ENCODE assay signal across 20 mouse cellular contexts in genomic region chr5:76697536-76697935, GRCm38 (mm10). TPM values are rescaled to one million over a fixed set of nuclear protein-coding genes. Genes with fewer than 3 reads are reported as not detected.
A peak's percentile ranks its signal among the peaks of the same experiment; 100 is the strongest.
DNase-seq lines count a peak whose midpoint lies in the region; ATAC-seq lines count a peak whose summit lies in the region.
"Had no signal": no experiment of that assay in that cellular context is flagged by ENCODE, and none has a peak within 500 bp of the region (broad histone marks: within the 10 kb centered on the region; RNA-seq: fewer than 3 reads in every experiment).

No protein-coding gene starts in this region.

- 0 out of 2 replicates have a peak, but pooled peaks have one; percentile 37 for ATAC-seq in cerebellum, adult (ENCODE audit: insufficient number of reproducible peaks, low FRiP score, low TSS enrichment)
- peak; percentile 66 for ATAC-seq in hindbrain, embryonic 15.5 days (ENCODE audit: low FRiP score, low read depth)
- ATAC-seq: intestine, embryonic 15.5 days had no signal

- no peak overlapping the region for H3K27ac ChIP-seq in hindbrain, embryonic 15.5 days (replicated peaks)
- H3K27ac ChIP-seq: embryonic facial prominence, embryonic 10.5 days; intestine, embryonic 15.5 days; kidney, postnatal 0 days had no signal

- H3K4me3 ChIP-seq in hindbrain, embryonic 15.5 days, result no peak overlapping the region
- H3K4me3 ChIP-seq: embryonic facial prominence, embryonic 10.5 days; erythroblast, embryonic 14.5 days; intestine, embryonic 15.5 days had no signal

- DNase-seq in cerebellum, adult 8-10 months, result no peak
- DNase-seq in left cerebral cortex, postnatal 4 days, result peak; percentile 88
- DNase-seq in left cerebral cortex, adult 11 months (ENCODE audit: low spot score), result no peak
- DNase-seq in cerebellum, postnatal 25 days, result peak; percentile 34 to 53
- DNase-seq in spleen, postnatal 14 days (ENCODE audit: low spot score in 2 of 2), result no peak
- no peak for DNase-seq in urinary bladder, postnatal 4 days (ENCODE audit: low spot score in 2 of 2)
- DNase-seq: adrenal gland, postnatal 36 days; heart, postnatal 14 days; liver; lung, adult 18-20 months; lung, postnatal 4 days; thymus, postnatal 4 days had no signal

- no peaks in the 10 kb centered on the region for H3K27me3 ChIP-seq in hindbrain, embryonic 15.5 days
- H3K27me3 ChIP-seq: CH12.LX; intestine, embryonic 15.5 days had no signal

- intact Hi-C loops in left cerebral cortex, postnatal 4 days (cut with DNase I), result no loop called here

- peaks cover 45% of the 10 kb centered on the region for H3K4me1 ChIP-seq in hindbrain, embryonic 15.5 days (replicated peaks)

- H3K36me3 ChIP-seq in hindbrain, embryonic 15.5 days, result no peaks in the 10 kb centered on the region
- H3K36me3 ChIP-seq: intestine, embryonic 15.5 days had no signal

- no peak overlapping the region for H3K9ac ChIP-seq in hindbrain, embryonic 15.5 days
- H3K9ac ChIP-seq: intestine, embryonic 15.5 days had no signal

- 37% methylated on average over 7 of the region's 7 CpGs for WGBS in hindbrain, embryonic 15.5 days

- no peaks in the 10 kb centered on the region for H3K9me3 ChIP-seq in hindbrain, embryonic 15.5 days
- H3K9me3 ChIP-seq: intestine, embryonic 15.5 days had no signal

- H3K4me2 ChIP-seq in hindbrain, embryonic 15.5 days, result no peak overlapping the region
- H3K4me2 ChIP-seq: intestine, embryonic 15.5 days had no signal

RNA-seq across cellular contexts. Expression of gene C530008M17Rik, which starts 41.2 kb away (rescaled TPM):
- total RNA-seq in left cerebral cortex, postnatal 4 days (2021), result 100 to 1,000 TPM; 282 to 293 TPM
- 68.1 and 76.2 TPM in 2 replicates for polyA plus RNA-seq in hindbrain, embryonic 15.5 days (2015; fragmentation: Nextera tagmentation; extraction: Ambion mirVana)
- total RNA-seq: monocyte, adult 5-6 weeks had no signal

Comparison
In these comparisons a context has a peak if more than half of its experiments do, and no peak if none do; other contexts are left out.
1. DNase-seq: peak in left cerebral cortex, postnatal 4 days (single experiment) and cerebellum, postnatal 25 days (2 of 2); none in cerebellum, adult 8-10 months (single experiment), left cerebral cortex, adult 11 months (single experiment), spleen, postnatal 14 days (0 of 2) and urinary bladder, postnatal 4 days (0 of 2).